Mouse (Mus musculus): Measurements from ENCODE around the gene Safb.
"Not testable (repeated sequence)": the region's sequence is repeated elsewhere in the genome, so short reads cannot be mapped to it uniquely, and the experiment has no call there.

The Safb gene

GRCm38 (mm10) chr17:56611323-56611722, 26.7 kb downstream of the Safb start:
- no peak for DNase-seq (ENCODE audit: low spot score)

- DNase-seq (ENCODE audit: low spot score): peak; percentile 55
These were observed 27.4 kb downstream of the Safb start for GRCm38 (mm10) chr17:56611861-56612564.

GRCm38 (mm10) chr17:56612565-56612939, 27.9 kb downstream of the Safb start:
- not testable (repeated sequence) for DNase-seq (ENCODE audit: low spot score)

GRCm38 (mm10) chr17:56613236-56613844, 28.7 kb downstream of the Safb start, which contains the start of gene Rpl36:
Gene Rpl36, plus strand, starts transcription at chr17:56613416.
- DNase-seq (ENCODE audit: low spot score): peak; percentile 97

DNA sequence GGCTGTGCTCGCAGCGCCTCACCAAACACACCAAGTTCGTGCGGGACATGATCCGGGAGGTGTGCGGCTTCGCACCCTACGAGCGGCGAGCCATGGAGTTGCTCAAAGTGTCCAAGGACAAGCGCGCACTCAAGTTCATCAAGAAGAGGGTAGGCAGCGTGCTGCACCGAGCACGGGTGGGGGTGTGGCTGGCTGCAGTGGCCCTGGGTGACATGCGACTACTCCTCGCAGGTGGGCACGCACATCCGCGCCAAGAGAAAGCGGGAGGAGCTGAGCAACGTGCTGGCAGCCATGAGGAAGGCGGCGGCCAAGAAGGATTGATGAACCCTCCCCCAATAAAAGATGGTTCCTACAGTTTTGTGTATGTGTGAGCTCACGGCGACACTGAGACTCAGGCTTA, 29.3 kb downstream of the Safb start:
- not testable (repeated sequence) for DNase-seq (ENCODE audit: low spot score)

DNA sequence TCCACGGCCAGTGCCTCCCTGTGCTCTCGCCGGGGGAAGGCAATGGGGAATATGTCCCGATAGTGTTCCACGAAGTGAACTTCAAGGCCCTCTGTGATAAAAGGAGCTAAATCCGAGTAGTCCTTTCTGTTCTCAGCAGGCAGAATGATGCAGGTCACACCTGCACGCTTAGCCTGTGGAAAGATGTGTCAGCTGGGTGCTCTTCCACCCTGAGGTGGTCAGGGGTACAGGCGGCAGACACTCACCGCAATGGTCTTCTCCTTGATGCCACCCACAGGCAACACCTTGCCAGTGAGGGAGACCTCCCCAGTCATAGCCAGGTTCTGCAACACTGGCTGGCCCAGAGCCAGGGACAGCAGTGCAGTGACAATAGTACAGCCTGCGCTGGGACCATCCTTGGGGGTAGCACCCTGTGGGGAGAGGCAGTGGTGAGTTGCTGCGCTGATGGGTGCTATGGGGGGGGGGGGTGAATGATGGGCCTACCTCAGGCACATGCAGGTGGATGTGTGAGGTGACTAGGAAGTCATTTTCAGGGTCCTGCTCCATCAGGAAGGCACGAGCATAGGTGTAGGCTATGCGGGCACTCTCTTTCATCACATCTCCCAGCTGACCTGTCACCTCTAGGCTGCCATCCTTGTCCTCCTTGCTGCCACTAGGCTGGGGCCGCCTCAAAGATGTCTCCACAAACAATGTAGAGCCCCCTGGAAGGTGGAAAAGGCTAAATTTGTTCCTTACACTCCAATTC, 29.9 kb downstream of the Safb start:
- no peak for DNase-seq (ENCODE audit: low spot score)

GRCm38 (mm10) chr17:56615136-56615784, 30.6 kb downstream of the Safb start:
- no peak for DNase-seq (ENCODE audit: low spot score)

- no peak for DNase-seq (ENCODE audit: low spot score)
These were observed 31.2 kb downstream of the Safb start for GRCm38 (mm10) chr17:56615792-56616191.

DNA sequence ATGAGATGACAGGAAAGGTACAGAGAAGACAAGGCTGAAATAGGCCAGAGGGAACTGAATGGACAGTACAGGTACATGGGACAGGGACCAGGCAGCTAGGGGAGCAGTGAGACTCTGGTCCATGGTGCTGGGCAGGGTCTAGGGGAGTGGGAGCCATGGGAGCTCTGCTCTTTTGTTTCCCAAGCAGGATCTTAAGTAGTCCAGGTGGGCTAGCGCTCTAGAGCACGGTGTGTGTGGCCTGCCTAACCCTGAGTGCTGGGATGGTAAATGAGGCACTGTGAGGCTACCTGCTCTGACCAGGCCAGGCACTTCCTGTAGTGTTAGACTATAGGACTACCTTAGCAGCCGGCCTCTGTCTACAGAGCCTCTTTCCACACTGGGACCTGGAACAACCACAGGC, 32.1 kb downstream of the Safb start:
- no peak for DNase-seq (ENCODE audit: low spot score)

- DNase-seq (ENCODE audit: low spot score): no peak
These were observed 33.0 kb downstream of the Safb start for GRCm38 (mm10) chr17:56617628-56618027.

DNA sequence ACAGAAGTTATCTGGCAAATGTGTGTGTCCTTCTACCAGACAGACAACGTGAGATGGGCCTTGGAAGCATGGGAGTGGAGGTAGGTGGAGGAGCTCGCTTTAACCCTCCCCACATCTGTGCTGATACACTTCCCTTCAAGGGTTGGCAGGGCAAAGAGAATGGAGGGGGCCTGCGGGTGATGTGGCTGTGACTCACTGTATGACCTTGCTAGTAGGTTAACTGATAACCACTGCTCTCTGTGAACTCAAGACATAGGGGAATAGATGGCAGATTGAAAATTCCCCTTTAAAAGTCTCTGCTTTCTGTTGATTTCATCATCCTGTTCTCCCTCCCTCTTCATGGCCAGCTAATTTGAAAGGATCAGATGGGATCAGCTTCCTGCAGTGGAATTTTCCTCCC, 40.9 kb downstream of the Safb start:
- no peak for DNase-seq (ENCODE audit: low spot score)

- no peak for DNase-seq (ENCODE audit: low spot score)
These were observed 41.6 kb downstream of the Safb start for GRCm38 (mm10) chr17:56626260-56626659.

- DNase-seq (ENCODE audit: low spot score): peak; percentile 98
These were observed 42.3 kb downstream of the Safb start, which contains the start of gene Lonp1 for GRCm38 (mm10) chr17:56626754-56627470. Gene Lonp1, minus strand, starts transcription at chr17:56626887.

DNA sequence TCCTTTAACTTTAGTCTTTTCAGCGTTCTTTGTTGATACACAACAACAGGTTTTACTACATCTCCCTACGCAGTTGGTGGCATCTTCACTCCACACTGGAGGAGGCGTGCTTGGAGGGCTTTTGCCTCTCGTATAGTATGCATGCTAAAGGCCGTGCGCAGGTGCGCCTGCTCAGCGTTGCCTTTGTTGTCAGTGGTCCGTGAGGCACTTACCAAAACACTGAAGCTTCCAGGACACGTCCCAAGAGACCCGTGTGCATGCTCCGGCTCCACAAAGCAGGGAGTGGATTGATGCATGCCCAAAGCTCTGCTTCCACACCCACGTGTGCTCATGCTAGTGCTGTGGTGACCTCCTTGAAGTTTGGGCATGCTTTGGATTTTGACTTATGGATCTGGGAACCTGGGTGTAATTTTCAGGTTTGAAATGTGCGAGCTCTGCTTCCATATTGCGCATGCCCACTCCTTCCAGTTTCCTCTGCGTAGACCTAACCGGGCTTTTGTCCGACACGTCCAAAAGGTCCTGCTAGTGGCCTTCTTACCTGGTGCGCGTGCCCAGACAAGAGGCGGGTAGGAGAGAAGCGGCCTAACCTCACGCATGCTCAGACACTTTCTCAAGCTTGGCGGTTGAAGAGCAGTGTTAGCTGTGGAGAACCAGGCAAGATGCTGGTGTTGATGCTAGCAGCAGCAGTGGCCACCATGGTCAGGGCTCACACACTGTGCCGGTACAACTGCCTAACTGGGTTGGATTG, 43.1 kb downstream of the Safb start, which contains the start of gene Catsperd:
Gene Catsperd (plus strand): TSS at position 614 of the 748 bp plus-strand sequence.
- peak; percentile 59 for DNase-seq (ENCODE audit: low spot score)

DNA sequence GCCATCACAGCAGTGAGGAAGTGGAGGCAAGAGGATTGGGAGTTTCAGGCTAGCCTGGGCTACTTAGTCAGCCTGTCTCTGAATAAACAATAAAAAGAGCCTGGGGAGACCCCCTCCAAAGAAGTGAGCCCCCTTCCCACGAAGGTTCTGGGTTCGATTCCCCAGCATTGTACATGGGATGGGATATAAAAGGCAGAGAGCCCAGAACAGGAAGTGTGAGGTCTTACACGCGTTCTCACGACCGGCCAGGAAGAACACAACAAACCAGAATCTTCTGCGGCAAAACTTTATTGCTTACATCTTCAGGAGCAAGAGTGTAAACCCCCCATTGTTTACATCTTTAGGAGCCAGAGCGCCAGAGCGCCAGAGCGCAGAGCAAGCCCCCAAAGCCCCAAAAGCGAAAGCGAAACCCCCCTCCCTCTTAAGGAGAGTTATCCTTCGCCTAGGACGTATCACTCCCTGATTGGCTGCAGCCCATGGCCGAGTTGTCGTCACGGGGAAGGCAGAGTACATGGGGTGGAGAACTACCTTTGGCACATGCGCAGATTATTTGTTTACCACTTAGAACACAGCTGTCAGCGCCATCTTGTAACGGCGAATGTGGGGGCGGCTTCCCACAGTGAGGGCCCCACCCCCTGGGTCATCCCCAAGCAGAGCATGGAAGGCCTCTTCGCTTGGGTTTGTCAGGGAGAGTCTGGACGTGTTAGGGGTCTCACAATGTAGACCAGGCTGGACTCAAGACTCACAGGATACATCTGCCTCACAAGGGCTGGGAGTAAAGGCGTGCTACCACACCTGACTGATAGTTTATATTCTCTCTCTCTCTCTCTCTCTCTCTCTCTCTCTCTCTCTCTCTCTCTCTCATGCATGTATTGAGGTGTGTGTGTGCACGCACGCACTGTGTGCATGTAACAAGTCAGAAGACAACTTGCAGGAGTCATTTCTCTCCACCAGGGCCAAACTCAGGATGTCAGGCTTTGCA, 45.5 kb downstream of the Safb start:
- not testable (repeated sequence) for DNase-seq (ENCODE audit: low spot score)

GRCm38 (mm10) chr17:56631807-56632206, 47.2 kb downstream of the Safb start:
- no peak for DNase-seq (ENCODE audit: low spot score)

DNA sequence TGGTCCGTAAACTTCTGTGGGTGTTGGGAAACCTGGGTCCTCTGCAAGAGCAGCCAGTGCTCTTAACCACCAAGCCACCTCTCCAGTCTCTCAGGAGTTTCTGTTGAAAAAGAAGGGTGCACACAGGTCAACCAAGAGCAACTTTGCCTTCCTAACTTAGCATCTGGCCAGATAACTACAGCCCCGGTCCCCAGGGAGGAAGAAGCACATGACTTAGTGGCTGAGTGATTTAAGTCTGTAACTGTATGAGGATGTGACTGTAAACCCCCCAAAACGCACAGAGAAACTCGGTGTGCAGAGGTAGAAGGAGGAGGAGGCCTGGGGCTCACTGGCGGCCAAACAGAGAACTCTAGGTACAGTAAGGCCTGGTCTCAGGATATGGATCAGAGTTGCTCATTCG, 49.4 kb downstream of the Safb start:
- no peak for DNase-seq (ENCODE audit: low spot score)

DNA sequence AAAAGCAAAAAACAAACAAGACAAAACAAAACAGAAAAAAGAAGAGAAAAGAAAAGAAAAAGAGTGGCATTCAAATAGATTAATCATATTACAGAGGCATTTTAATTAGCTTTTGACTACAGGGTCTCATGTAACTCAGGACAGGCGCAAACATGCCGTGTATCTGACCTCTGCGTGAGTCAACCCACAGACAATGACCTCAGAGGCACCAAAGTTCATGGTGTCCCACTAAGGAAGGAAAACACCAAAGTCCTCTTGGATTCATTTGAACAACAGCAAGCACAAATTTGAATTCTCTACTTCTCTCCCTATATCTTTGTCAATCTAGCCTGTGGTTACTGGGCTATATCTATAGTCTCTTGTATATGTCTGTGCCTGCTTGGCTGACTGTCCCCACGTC, 58.6 kb downstream of the Safb start:
- DNase-seq (ENCODE audit: low spot score): no peak

DNA sequence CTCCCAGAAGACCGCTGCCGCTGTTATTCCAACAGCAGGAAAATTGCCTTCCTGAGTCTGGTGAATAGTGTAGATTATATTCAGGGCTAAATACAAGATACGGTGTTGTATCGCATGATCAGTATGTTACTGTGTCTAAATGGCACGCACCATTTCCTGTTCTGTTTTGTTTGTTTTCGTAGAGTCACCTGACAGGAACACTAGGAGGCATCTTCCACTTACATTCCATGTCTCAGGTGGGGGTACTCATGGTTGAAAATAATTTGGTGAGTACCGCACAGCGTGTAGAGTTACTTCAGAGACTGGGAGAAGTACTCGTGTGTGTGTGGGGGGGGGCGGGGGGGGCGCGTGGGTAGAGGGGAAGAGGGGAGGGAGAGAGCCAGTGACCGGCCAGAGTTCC, 62.9 kb downstream of the Safb start:
- no peak for DNase-seq (ENCODE audit: low spot score)

DNA sequence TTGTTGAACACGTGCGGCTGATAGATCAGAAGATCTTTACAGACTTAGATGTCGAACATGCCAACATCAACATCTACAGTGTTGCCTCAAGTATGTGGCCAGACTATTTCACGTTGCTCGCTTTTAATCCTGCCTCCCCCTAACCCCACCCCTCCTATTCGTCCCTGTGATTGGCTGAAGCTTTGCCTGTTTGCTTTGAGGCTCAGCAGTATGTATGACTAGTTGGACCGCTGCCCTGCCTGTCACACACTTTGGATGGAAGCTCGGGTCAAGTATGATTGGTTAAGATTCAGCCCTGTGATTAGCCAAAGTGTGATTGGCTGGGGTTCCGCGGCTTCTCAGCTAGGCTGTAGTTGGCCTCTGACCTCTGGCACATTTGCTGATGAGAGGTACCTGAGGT, 67.2 kb downstream of the Safb start:
- DNase-seq (ENCODE audit: low spot score): peak; percentile 18

All from urinary bladder, postnatal 14 days (tissue).